In genomic region chr11:119831682-119832081, GRCm38 (mm10) we compare ENCODE assay signal across 22 mouse cellular contexts.
DNase-seq lines count a peak whose midpoint lies in the region; ATAC-seq lines count a peak whose summit lies in the region.
"Had no signal": no experiment of that assay in that cellular context is flagged by ENCODE, and none has a peak within 500 bp of the region (broad histone marks: within the 10 kb centered on the region; RNA-seq: fewer than 3 reads in every experiment).

No protein-coding gene starts in this region.

- peaks cover 33% of the 10 kb centered on the region for H3K4me1 ChIP-seq in forebrain, embryonic 10.5 days
- H3K4me1 ChIP-seq in forebrain, embryonic 15.5 days = no peaks in the 10 kb centered on the region
- peaks cover 18% of the 10 kb centered on the region for H3K4me1 ChIP-seq in hindbrain, embryonic 12.5 days
- no peaks in the 10 kb centered on the region for H3K4me1 ChIP-seq in hindbrain, embryonic 14.5 days (replicated peaks; ENCODE audit: control insufficient read depth, insufficient read depth, low read length)
- peaks cover 10% of the 10 kb centered on the region for H3K4me1 ChIP-seq in neural tube, embryonic 11.5 days (ENCODE audit: control insufficient read depth, insufficient read depth, low read length)
- H3K4me1 ChIP-seq: embryonic facial prominence, embryonic 12.5 days had no signal

- H3K27me3 ChIP-seq in forebrain, embryonic 10.5 days (ENCODE audit: poor library complexity, severe bottlenecking) = no peaks in the 10 kb centered on the region
- H3K27me3 ChIP-seq in forebrain, embryonic 15.5 days = no peaks in the 10 kb centered on the region
- no peaks in the 10 kb centered on the region for H3K27me3 ChIP-seq in hindbrain, embryonic 12.5 days
- H3K27me3 ChIP-seq in hindbrain, embryonic 14.5 days (ENCODE audit: control insufficient read depth, insufficient read depth, low read length) = no peaks in the 10 kb centered on the region
- H3K27me3 ChIP-seq in neural tube, embryonic 11.5 days (ENCODE audit: control insufficient read depth, insufficient read depth, low read length) = no peaks in the 10 kb centered on the region
- H3K27me3 ChIP-seq: embryonic facial prominence, embryonic 12.5 days; intestine, embryonic 15.5 days; Patski had no signal

- no peak overlapping the region for H3K4me3 ChIP-seq in forebrain, embryonic 10.5 days
- H3K4me3 ChIP-seq in forebrain, embryonic 15.5 days = no peak overlapping the region
- no peak overlapping the region for H3K4me3 ChIP-seq in hindbrain, embryonic 12.5 days
- H3K4me3 ChIP-seq in hindbrain, embryonic 14.5 days (replicated peaks; ENCODE audit: low read length) = no peak overlapping the region
- H3K4me3 ChIP-seq in neural tube, embryonic 11.5 days (ENCODE audit: low read depth, low read length) = no peak overlapping the region
- H3K4me3 ChIP-seq: embryonic facial prominence, embryonic 12.5 days; heart, embryonic 10.5 days; intestine, embryonic 15.5 days had no signal

- no peak overlapping the region for H3K9ac ChIP-seq in forebrain, embryonic 15.5 days (replicated peaks)
- no peak overlapping the region for H3K9ac ChIP-seq in hindbrain, embryonic 12.5 days
- no peak overlapping the region for H3K9ac ChIP-seq in hindbrain, embryonic 14.5 days
- H3K9ac ChIP-seq in neural tube, embryonic 11.5 days (ENCODE audit: low read length) = no peak overlapping the region
- H3K9ac ChIP-seq: embryonic facial prominence, embryonic 12.5 days; intestine, embryonic 15.5 days had no signal

- peaks cover 36% of the 10 kb centered on the region for H3K36me3 ChIP-seq in forebrain, embryonic 10.5 days (replicated peaks)
- H3K36me3 ChIP-seq in forebrain, embryonic 15.5 days = peaks cover 7% of the 10 kb centered on the region; the same call in 1 of the 2 replicates
- H3K36me3 ChIP-seq in hindbrain, embryonic 12.5 days = peaks cover 18% of the 10 kb centered on the region
- peaks cover 13% of the 10 kb centered on the region for H3K36me3 ChIP-seq in hindbrain, embryonic 14.5 days (replicated peaks; ENCODE audit: control insufficient read depth, insufficient read depth)
- no peaks in the 10 kb centered on the region; the same call in 1 of the 2 replicates for H3K36me3 ChIP-seq in neural tube, embryonic 11.5 days (ENCODE audit: control insufficient read depth, insufficient read depth, low read length)

- WGBS in forebrain, embryonic 10.5 days = 61% methylated on average over 7 of the region's 7 CpGs
- 38% methylated on average over 7 of the region's 7 CpGs for WGBS in forebrain, embryonic 15.5 days
- WGBS in hindbrain, embryonic 12.5 days = 40% methylated on average over 7 of the region's 7 CpGs
- WGBS in hindbrain, embryonic 14.5 days = 33% methylated on average over 7 of the region's 7 CpGs
- WGBS in neural tube, embryonic 11.5 days = 59% methylated on average over 7 of the region's 7 CpGs

- no peak overlapping the region for H3K4me2 ChIP-seq in forebrain, embryonic 15.5 days (replicated peaks)
- no peak overlapping the region for H3K4me2 ChIP-seq in hindbrain, embryonic 12.5 days (replicated peaks)
- no peak overlapping the region for H3K4me2 ChIP-seq in hindbrain, embryonic 14.5 days (replicated peaks)
- H3K4me2 ChIP-seq in neural tube, embryonic 11.5 days (ENCODE audit: low read depth) = no peak overlapping the region
- H3K4me2 ChIP-seq: embryonic facial prominence, embryonic 12.5 days; intestine, embryonic 15.5 days had no signal

- no peak for ATAC-seq in forebrain, embryonic 15.5 days (replicated peaks)
- ATAC-seq in hindbrain, embryonic 12.5 days (ENCODE audit: low FRiP score) = 0 out of 2 replicates have a peak, but pooled peaks have one; percentile 48
- no peak for ATAC-seq in hindbrain, embryonic 14.5 days (ENCODE audit: low FRiP score)
- peak; percentile 76 for ATAC-seq in neural tube, embryonic 11.5 days (ENCODE audit: insufficient read depth, low FRiP score, low TSS enrichment)
- ATAC-seq: activated CD4-positive, CD25-positive, alpha-beta regulatory T cell, adult 4 months; forebrain, embryonic 14.5 days; intestine, embryonic 15.5 days; Patski had no signal

- no peaks in the 10 kb centered on the region for H3K9me3 ChIP-seq in forebrain, embryonic 10.5 days
- H3K9me3 ChIP-seq in forebrain, embryonic 15.5 days = no peaks in the 10 kb centered on the region
- H3K9me3 ChIP-seq in hindbrain, embryonic 12.5 days (replicated peaks) = no peaks in the 10 kb centered on the region
- no peaks in the 10 kb centered on the region for H3K9me3 ChIP-seq in hindbrain, embryonic 14.5 days (ENCODE audit: control insufficient read depth, low read length)
- no peaks in the 10 kb centered on the region for H3K9me3 ChIP-seq in neural tube, embryonic 11.5 days (ENCODE audit: control insufficient read depth, low read length)
- H3K9me3 ChIP-seq: embryonic facial prominence, embryonic 12.5 days; heart, embryonic 10.5 days; intestine, embryonic 15.5 days had no signal

- no peak for DNase-seq in forebrain, embryonic 10.5 days (ENCODE audit: extremely low spot score, low spot score)
- DNase-seq in hindbrain, embryonic 14.5 days (ENCODE audit: low spot score) = no peak
- peak; percentile 31 for DNase-seq in neural tube, embryonic 11.5 days (ENCODE audit: low spot score)
- no peak for DNase-seq in neural tube, embryonic 10.5 days (ENCODE audit: extremely low spot score, low spot score)
- peak; percentile 28 for DNase-seq in retina, postnatal 1 day
- DNase-seq in thymus, postnatal 36 days = no peak
- DNase-seq: adrenal gland, postnatal 14 days; cerebellum, adult 11-12 months; cerebellum, adult 9-10 months; cerebellum, postnatal 25 days; gastrocnemius, postnatal 36 days; heart, adult 18-20 months; heart, postnatal 10 days; heart, postnatal 4 days had no signal

- peak overlapping the region; percentile 49; the same call in 1 of the 2 replicates for H3K27ac ChIP-seq in forebrain, embryonic 10.5 days
- no peak overlapping the region for H3K27ac ChIP-seq in forebrain, embryonic 15.5 days (replicated peaks)
- peak overlapping the region; percentile 12; the same call in 1 of the 2 replicates for H3K27ac ChIP-seq in hindbrain, embryonic 12.5 days
- no peak overlapping the region for H3K27ac ChIP-seq in hindbrain, embryonic 14.5 days
- H3K27ac ChIP-seq in neural tube, embryonic 11.5 days (ENCODE audit: low read depth, low read length) = peak overlapping the region; percentile 10; the same call in 1 of the 2 replicates
- H3K27ac ChIP-seq: embryonic facial prominence, embryonic 12.5 days; heart, embryonic 10.5 days; intestine, embryonic 15.5 days had no signal

Comparison
In these comparisons a context has a peak if more than half of its experiments do, and no peak if none do; other contexts are left out.
1. DNase-seq: peak in neural tube, embryonic 11.5 days (single experiment) and retina, postnatal 1 day (single experiment); none in forebrain, embryonic 10.5 days (single experiment), hindbrain, embryonic 14.5 days (single experiment), neural tube, embryonic 10.5 days (single experiment) and thymus, postnatal 36 days (0 of 2).
2. H3K27ac ChIP-seq: peak in forebrain, embryonic 10.5 days (single experiment), hindbrain, embryonic 12.5 days (single experiment) and neural tube, embryonic 11.5 days (single experiment); none in forebrain, embryonic 15.5 days (single experiment) and hindbrain, embryonic 14.5 days (single experiment).
3. ATAC-seq: peak in hindbrain, embryonic 12.5 days (single experiment) and neural tube, embryonic 11.5 days (single experiment); none in forebrain, embryonic 15.5 days (single experiment) and hindbrain, embryonic 14.5 days (single experiment).